Mouse (Mus musculus) heart, adult 2 months (tissue): ENCODE measurements around the gene Ddx3x. TPM values are rescaled to one million over a fixed set of nuclear protein-coding genes. Genes with fewer than 3 reads are reported as not detected.

Experiments
- DNase-seq, 2 experiments: peaks; one replicate each; pipeline ENCODE4 v3.0.0; 2021
- H3K27ac ChIP-seq: fragments of 200-600 bp; 2 replicates; pipeline ENCODE4 v1.8.1; 2022
- H3K27me3 ChIP-seq: fragments of 200-500 bp; 2 replicates; pipeline ENCODE4 v1.6.1; 2012; ENCODE audit warnings: mild to moderate bottlenecking, low read length, inconsistent platforms, mixed read lengths; ENCODE audit not compliant: control insufficient read depth, insufficient read depth
- H3K36me3 ChIP-seq: fragments of 200-500 bp; 2 replicates; pipeline ENCODE4 v1.6.1; 2012; ENCODE audit warnings: low read length, inconsistent platforms; ENCODE audit not compliant: control insufficient read depth, insufficient read depth
- H3K4me1 ChIP-seq: fragments of 200-500 bp; 2 replicates; pipeline ENCODE4 v1.6.1; 2011; ENCODE audit warnings: low read length; ENCODE audit not compliant: control insufficient read depth, insufficient read depth
- H3K4me3 ChIP-seq: fragments of 200-600 bp; 2 replicates; pipeline ENCODE4 v1.8.1; 2022
- H3K79me2 ChIP-seq: fragments of 200-500 bp; replicated peaks from 2 replicates; pipeline ENCODE4 v1.6.1; 2012; ENCODE audit warnings: mild to moderate bottlenecking, inconsistent platforms, low read length, moderate library complexity, mixed read lengths; ENCODE audit not compliant: control insufficient read depth, insufficient read depth
- H3K9ac ChIP-seq: fragments of 200-500 bp; 2 replicates; pipeline ENCODE4 v1.6.1; 2012; ENCODE audit warnings: low read depth, mild to moderate bottlenecking, control low read depth, inconsistent platforms, low read length, mixed read lengths
- CTCF ChIP-seq: fragments of 200-600 bp; IDR thresholded peaks from 2 replicates; pipeline ENCODE4 v1.8.1; 2022; ENCODE audit warnings: antibody characterized with exemption, mild to moderate bottlenecking, moderate library complexity
- EP300 ChIP-seq: fragments of 200-500 bp; IDR thresholded peaks from 2 replicates; pipeline ENCODE4 v1.6.1; 2011; ENCODE audit warnings: low read depth, low read length, control low read depth; ENCODE audit not compliant: insufficient read depth
- POLR2A ChIP-seq: fragments of 200-500 bp; IDR thresholded peaks from 2 replicates; pipeline ENCODE4 v1.6.1; 2011; ENCODE audit warnings: mild to moderate bottlenecking, low read depth, low read length, control low read depth; ENCODE audit not compliant: insufficient read depth
- WGBS: fragments of 180-500 bp; shearing (Covaris S2); methylation state at CpG from one replicate; pipeline ENCODE4 v1.1.7; 2018; 5-methylcytosine and 5-hydroxymethylcytosine counted together
- intact Hi-C: fragments of 180-260 bp; cut with DNase I; formaldehyde crosslinking; loops from one replicate; pipeline ENCODE4 v1.15.1; 2025
- polyA plus RNA-seq: library from polyadenylated mRNA; depleted of rRNA; stranded (reverse); fragments of >200 nt; gene quantifications from 2 replicates; pipeline ENCODE4 v1.2.3, GENCODE M21; 2012
- total RNA-seq, 2 experiments: library from RNA; stranded (reverse); gene quantifications; 2 replicates each; pipeline ENCODE4 v1.2.3; 2021

Ddx3x gene
- total and polyA plus RNA-seq, 3 experiments: 21.9 to 176 (median 142) TPM

- 27% methylated on average over 15 of the region's 15 CpGs for WGBS
- Histone ChIP-seq H3K27ac (peak overlapping the region; percentile 86), H3K27me3 (no peaks in the 10 kb centered on the region), H3K9ac (peak overlapping the region; percentile 64), H3K4me3 (peak overlapping the region; percentile 56), H3K36me3 (no peaks in the 10 kb centered on the region), H3K79me2 (no peaks in the 10 kb centered on the region), H3K4me1 (peaks cover 6% of the 10 kb centered on the region)
- no peak for TF ChIP-seq EP300
- TF ChIP-seq POLR2A: no peak; the same call in 1 of the 2 replicates
- TF ChIP-seq CTCF: no peak
- DNase-seq: peak in 1 of 2 experiments; percentile 53
- intact Hi-C loops: loop anchor here (2.0 to 10.0 kb wide), 3 partner anchors 37 to 601 kb away; partner anchors contain the start of gene Ddx3x
Measured at GRCm38 (mm10) chrX:13243133-13244123, 37.3 kb upstream of the Ddx3x start.

GRCm38 (mm10) chrX:13244588-13244987 lies 36.2 kb upstream of the Ddx3x start:
- no peak for DNase-seq
- Histone ChIP-seq H3K79me2 (no peaks in the 10 kb centered on the region), H3K36me3 (no peaks in the 10 kb centered on the region), H3K27me3 (no peaks in the 10 kb centered on the region), H3K27ac (peak overlapping the region; percentile 61), H3K9ac (no peak overlapping the region), H3K4me1 (peaks cover 6% of the 10 kb centered on the region), H3K4me3 (no peak overlapping the region)
- intact Hi-C loops: loop anchor here (10.0 kb wide), 1 partner anchor 600 kb away; no protein-coding TSS in a partner anchor
- TF ChIP-seq CTCF (no peak), EP300 (no peak), POLR2A (no peak)

- H3K4me1 ChIP-seq: peaks cover 6% of the 10 kb centered on the region
- intact Hi-C loops: loop anchor here (10.0 kb wide), 1 partner anchor 600 kb away; no protein-coding TSS in a partner anchor
- no peak overlapping the region for H3K9ac ChIP-seq
- WGBS: 34% methylated on average over 3 of the region's 3 CpGs
- no peaks in the 10 kb centered on the region for H3K79me2 ChIP-seq
- H3K36me3 ChIP-seq: no peaks in the 10 kb centered on the region
- H3K27ac ChIP-seq: peak overlapping the region; percentile 61
- TF ChIP-seq POLR2A: peak; percentile 44; the same call in 1 of the 2 replicates
- TF ChIP-seq CTCF: no peak
- H3K27me3 ChIP-seq: no peaks in the 10 kb centered on the region
- H3K4me3 ChIP-seq: no peak overlapping the region
- DNase-seq: peak; percentile 36 to 39
Measured at GRCm38 (mm10) chrX:13245027-13245426, 35.7 kb upstream of the Ddx3x start.

GRCm38 (mm10) chrX:13251683-13252082 lies 29.1 kb upstream of the Ddx3x start:
- H3K4me1 ChIP-seq: no peaks in the 10 kb centered on the region
- H3K79me2 ChIP-seq: no peaks in the 10 kb centered on the region
- H3K27ac ChIP-seq: no peak overlapping the region
- intact Hi-C loops: no loop called here
- H3K36me3 ChIP-seq: no peaks in the 10 kb centered on the region
- WGBS: 78% methylated on average over 4 of the region's 4 CpGs
- DNase-seq: no peak
- no peaks in the 10 kb centered on the region for H3K27me3 ChIP-seq
- no peak overlapping the region for H3K9ac ChIP-seq
- no peak overlapping the region for H3K4me3 ChIP-seq
- TF ChIP-seq EP300: no peak
- no peak for TF ChIP-seq POLR2A
- TF ChIP-seq CTCF: no peak

- H3K4me1 ChIP-seq: no peaks in the 10 kb centered on the region
- no peak overlapping the region for H3K4me3 ChIP-seq
- H3K79me2 ChIP-seq: no peaks in the 10 kb centered on the region
- no peak for DNase-seq
- TF ChIP-seq CTCF (no peak), POLR2A (no peak), EP300 (no peak)
- 76% methylated on average over 3 of the region's 3 CpGs for WGBS
- H3K27ac ChIP-seq: no peak overlapping the region
- no peak overlapping the region for H3K9ac ChIP-seq
- intact Hi-C loops: no loop called here
- H3K27me3 ChIP-seq: no peaks in the 10 kb centered on the region
- no peaks in the 10 kb centered on the region for H3K36me3 ChIP-seq
Measured at GRCm38 (mm10) chrX:13254273-13254672, 26.5 kb upstream of the Ddx3x start.

- DNase-seq: no peak
- Histone ChIP-seq H3K9ac (no peak overlapping the region), H3K27ac (no peak overlapping the region), H3K4me3 (no peak overlapping the region), H3K36me3 (no peaks in the 10 kb centered on the region), H3K27me3 (no peaks in the 10 kb centered on the region), H3K79me2 (no peaks in the 10 kb centered on the region), H3K4me1 (no peaks in the 10 kb centered on the region)
- intact Hi-C loops: no loop called here
- TF ChIP-seq CTCF (no peak), POLR2A (no peak), EP300 (no peak)
- 33% methylated on average over 3 of the region's 3 CpGs for WGBS
Measured at GRCm38 (mm10) chrX:13263356-13263755, 17.4 kb upstream of the Ddx3x start.
